Mouse (Mus musculus) left cerebral cortex, postnatal 25 days (tissue): ENCODE results near the gene Sbno1. TPM values are rescaled to one million over a fixed set of nuclear protein-coding genes. Genes with fewer than 3 reads are reported as not detected.
A peak's percentile ranks its signal among the peaks of the same experiment; 100 is the strongest.
"Not testable (repeated sequence)": the region's sequence is repeated elsewhere in the genome, so short reads cannot be mapped to it uniquely, and the experiment has no call there.

Source experiments
- DNase-seq, 2 experiments: peaks; one replicate each; pipeline ENCODE4 v3.0.0; 2022; ENCODE audit warnings: low spot score in 2 of 2, mixed read lengths in 1 of 2
- intact Hi-C: fragments of 180-260 bp; cut with DNase I; formaldehyde crosslinking; loops from one replicate; pipeline ENCODE4 v1.15.1; 2025
- total RNA-seq, 2 experiments: library from RNA; stranded (reverse); gene quantifications; 2 replicates each; pipeline ENCODE4 v1.2.3; 2021

Gene Sbno1
- total RNA-seq, 2 experiments from 2014 or later: 162 to 174 TPM

GRCm38 (mm10) chr5:124392412-124392811, 33.4 kb downstream of the Sbno1 start:
- no peak for DNase-seq
- intact Hi-C loops: loop anchor here (2.0 to 10.0 kb wide), 2 partner anchors 14 to 658 kb away; no protein-coding TSS in a partner anchor

GRCm38 (mm10) chr5:124387932-124388331, 37.9 kb downstream of the Sbno1 start:
- intact Hi-C loops: no loop called here
- no peak for DNase-seq

- intact Hi-C loops: no loop called here
- no peak for DNase-seq
These were observed 45.7 kb downstream of the Sbno1 start for GRCm38 (mm10) chr5:124380121-124380520.

DNA sequence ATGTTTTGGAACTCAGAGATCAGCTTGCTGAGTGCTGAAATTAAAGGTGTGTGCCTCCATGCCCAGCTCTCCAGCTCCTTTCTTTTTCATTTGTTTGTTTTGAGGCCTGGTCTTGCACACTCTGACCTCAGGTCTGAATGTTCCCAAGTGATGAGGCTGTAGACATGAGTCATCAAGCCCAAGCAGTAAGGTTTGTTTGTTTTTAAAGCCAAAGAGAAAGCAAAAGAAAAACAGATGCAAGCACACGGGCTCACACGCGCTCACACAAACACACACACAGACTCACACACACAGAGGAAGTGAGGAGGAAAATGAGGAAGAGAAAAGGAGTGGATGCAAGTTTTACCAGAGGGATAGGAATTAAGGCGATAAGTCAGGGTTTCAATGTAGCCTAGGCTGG, 48.7 kb downstream of the Sbno1 start:
- intact Hi-C loops: no loop called here
- DNase-seq: no peak

DNA sequence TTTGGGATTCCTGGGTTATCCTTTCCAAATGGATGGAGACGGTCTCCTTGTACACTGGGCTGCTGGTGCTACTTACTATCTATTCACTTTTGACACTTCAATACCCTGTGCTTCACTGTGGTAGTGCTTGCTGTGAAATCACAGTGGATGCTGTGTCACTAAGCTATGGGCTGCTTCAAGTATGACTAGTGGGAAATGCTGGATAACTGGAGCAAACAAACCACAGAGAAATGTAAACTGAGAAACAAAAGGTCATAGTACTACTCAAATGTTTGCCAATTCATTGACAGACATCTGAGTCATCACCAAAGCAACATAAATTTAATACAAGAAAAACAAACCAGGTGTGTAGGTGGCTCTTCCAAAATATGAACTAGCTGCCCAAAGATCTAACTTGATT, 49.4 kb downstream of the Sbno1 start:
- no peak for DNase-seq

GRCm38 (mm10) chr5:124374298-124374697, 51.5 kb downstream of the Sbno1 start:
- intact Hi-C loops: no loop called here
- DNase-seq: peak in 1 of 2 experiments; percentile 38

More for the DNA sequence above, 49.4 kb downstream of the Sbno1 start:
- intact Hi-C loops: no loop called here

GRCm38 (mm10) chr5:124366721-124367120, 59.1 kb downstream of the Sbno1 start:
- no peak for DNase-seq
- intact Hi-C loops: no loop called here

DNA sequence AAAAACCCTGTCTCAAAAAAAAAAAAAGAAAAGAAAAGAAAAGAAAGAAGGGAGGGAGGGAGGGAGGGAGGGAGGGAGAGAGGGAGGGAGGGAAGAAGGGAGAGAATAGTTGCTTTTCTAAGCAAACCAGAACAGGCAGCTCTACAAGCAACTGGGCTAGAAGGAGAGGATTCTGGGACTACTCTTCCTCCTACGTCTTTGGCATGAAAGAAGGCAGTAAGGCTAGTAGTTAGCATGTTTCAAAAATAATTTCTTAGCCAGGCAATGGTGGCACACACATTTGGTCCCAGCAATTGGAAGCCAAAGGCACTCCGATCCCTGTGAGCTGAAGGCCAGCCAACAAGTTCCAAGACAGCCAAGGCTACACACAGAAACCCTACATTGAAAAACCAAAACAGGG, 60.0 kb downstream of the Sbno1 start:
- intact Hi-C loops: no loop called here
- peak in 1 of 2 experiments; percentile 73 for DNase-seq

GRCm38 (mm10) chr5:124364173-124364918, 61.5 kb downstream of the Sbno1 start:
- DNase-seq: peak in 1 of 2 experiments; percentile 81
- intact Hi-C loops: no loop called here

- DNase-seq, intact Hi-C loops: not testable (repeated sequence)
These were observed 62.8 kb downstream of the Sbno1 start, which contains the start of gene Cdk2ap1 for GRCm38 (mm10) chr5:124362982-124363381. Gene Cdk2ap1, minus strand, starts transcription at chr5:124363082.

GRCm38 (mm10) chr5:124359641-124360040, 66.2 kb downstream of the Sbno1 start:
- DNase-seq: no peak
- intact Hi-C loops: no loop called here

DNA sequence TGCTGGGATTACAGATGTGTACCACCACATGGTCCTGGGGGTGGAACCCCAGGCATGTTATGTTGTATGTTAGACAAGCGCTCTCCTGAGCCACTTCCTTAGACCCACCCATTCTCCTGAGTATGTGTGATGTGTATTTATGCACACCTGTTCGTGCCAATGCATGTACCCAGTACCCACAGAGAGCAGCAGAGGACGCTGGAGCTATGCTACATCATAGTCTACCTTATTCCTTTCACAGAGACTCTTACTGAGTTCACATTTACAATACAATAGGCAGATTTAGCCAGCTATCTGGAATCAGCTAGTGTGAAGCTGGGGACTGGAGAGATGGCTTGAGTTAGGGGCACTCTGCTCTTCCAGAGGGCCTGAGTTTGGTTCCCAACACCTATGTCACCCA, 69.1 kb downstream of the Sbno1 start:
- no peak for DNase-seq
- intact Hi-C loops: no loop called here

- DNase-seq: peak in 1 of 2 experiments; percentile 65
- intact Hi-C loops: no loop called here
These were observed 70.3 kb downstream of the Sbno1 start for GRCm38 (mm10) chr5:124355425-124355959.

GRCm38 (mm10) chr5:124354574-124355424, 71.0 kb downstream of the Sbno1 start:
- DNase-seq: peak; percentile 45 to 67
- intact Hi-C loops: no loop called here

DNA sequence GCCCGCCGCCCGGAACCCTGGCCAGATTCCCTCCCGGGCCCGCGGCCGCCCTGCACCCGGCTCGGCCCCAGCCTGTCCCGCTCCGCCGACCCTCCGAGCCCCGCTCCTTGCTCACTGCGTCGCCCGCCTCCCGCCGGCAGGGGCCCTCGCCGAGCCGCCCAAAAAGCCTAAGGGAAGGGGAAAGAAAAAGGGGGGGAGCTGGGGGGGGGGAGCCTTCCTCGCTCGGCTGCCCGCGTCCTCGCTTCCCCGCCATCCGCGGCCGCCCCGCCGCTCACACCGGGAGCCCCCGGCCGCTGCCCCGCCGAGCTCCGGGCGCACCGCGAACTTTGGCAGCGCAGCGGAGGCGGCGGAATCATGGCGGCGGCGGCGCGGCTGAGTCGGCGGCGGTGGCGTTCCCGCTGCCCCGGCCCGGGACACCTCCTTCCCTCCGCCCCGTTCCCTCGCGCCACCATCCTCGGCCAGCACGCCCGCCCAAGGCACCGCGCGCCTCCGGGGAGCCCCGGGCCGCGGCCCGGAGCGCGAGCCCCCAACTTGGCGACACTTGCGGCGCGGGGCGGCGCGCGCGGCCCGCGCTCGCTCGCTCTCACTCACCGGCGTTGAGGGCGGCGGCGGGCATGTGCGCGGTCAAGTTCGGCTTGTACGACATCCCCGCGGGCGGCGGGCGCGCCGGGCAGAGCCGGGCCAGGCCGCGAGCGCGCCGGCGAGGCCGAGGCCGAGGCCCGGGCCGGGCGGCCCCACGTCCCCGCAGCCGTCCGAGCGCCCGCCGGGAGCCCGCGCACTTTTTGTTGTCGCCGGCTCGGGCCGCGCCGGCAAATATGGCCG, 71.9 kb downstream of the Sbno1 start:
- intact Hi-C loops: no loop called here
- DNase-seq: peak in 1 of 2 experiments; percentile 46

- intact Hi-C loops: no loop called here
These were observed 72.6 kb downstream of the Sbno1 start for GRCm38 (mm10) chr5:124353011-124353725.

DNA sequence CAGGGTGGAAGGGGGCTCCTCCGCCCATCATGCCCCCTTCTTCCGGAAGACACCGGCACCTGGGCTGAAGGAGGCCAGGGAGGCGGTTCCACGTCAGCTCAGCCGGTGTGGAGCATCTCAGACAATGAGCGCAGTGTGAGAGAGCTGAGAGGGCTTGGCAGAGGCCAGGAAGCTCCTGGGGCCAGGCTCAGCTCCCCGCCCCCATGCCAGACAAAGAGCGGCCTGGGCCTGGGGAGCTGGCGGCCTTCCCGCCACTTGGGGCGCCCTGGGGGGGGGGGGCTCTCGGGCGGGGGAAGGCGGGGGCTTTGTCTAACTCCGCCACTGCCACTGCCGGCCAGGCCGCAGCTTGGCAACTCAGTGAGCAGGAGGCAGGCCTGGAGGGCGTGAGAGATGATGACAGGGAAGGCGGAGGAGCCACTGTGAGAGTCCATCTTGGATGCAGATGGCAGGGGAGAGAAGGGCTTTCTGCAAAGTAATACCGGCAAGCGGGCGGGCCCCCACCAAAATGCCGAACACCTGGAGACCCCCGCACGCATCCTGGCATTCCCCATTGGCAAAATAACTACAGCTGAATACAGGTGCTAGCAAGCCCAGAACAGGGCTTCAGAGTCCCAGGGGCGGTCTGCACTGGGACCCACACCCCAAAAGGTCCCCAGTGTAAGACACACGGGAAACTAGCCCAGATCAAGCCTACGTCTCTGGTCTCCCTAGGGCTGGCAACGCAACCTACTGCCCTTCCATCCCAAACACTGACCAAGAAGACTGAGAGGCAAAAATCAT, 73.5 kb downstream of the Sbno1 start:
- DNase-seq: peak; percentile 75 to 84
- intact Hi-C loops: no loop called here

More at GRCm38 (mm10) chr5:124353011-124353725, 72.6 kb downstream of the Sbno1 start:
- DNase-seq: no peak

- intact Hi-C loops: no loop called here
- no peak for DNase-seq
These were observed 74.2 kb downstream of the Sbno1 start for GRCm38 (mm10) chr5:124351604-124352003.
